9 mouse cellular contexts compared by ENCODE assay signal in genomic region chr4:45771619-45772018, GRCm38 (mm10). TPM values are rescaled to one million over a fixed set of nuclear protein-coding genes. Genes with fewer than 3 reads are reported as not detected.
DNase-seq lines count a peak whose midpoint lies in the region; ATAC-seq and TF ChIP-seq lines count a peak whose summit lies in the region.
"Had no signal": no experiment of that assay in that cellular context is flagged by ENCODE, and none has a peak within 500 bp of the region (broad histone marks: within the 10 kb centered on the region; RNA-seq: fewer than 3 reads in every experiment).

No protein-coding gene starts in this region.

- in situ Hi-C loops in ES-E14 (cut with MboI; ENCODE audit: low sequenced_read_pairs in 2 of 2, unreplicated experiment in 2 of 2) = no loop called here

- 6% methylated on average over 5 of the region's 5 CpGs for WGBS in midbrain, embryonic 11.5 days

- DNase-seq in cerebellum, adult 11 months = peak; percentile 29
- DNase-seq in ES-E14 (ENCODE audit: low read depth, low spot score) = peak; percentile 69
- DNase-seq in cerebellum, adult 8-10 months = peak; percentile 42
- DNase-seq in forelimb bud, embryonic 11.5 days (ENCODE audit: low read depth, low spot score) = peak; percentile 74
- DNase-seq in kidney, postnatal 25 days = peak; percentile 58 to 66
- DNase-seq in midbrain, embryonic 11.5 days (ENCODE audit: low spot score, missing footprints) = peak; percentile 98
- DNase-seq in telencephalon, adult 2 months (ENCODE audit: low read depth, low spot score) = peak; percentile 48

- no peak overlapping the region for H3K4me3 ChIP-seq in ES-E14 (ENCODE audit: insufficient read depth in 1 of 2, low read depth in 1 of 2, low read length in 2 of 2, poor library complexity in 1 of 2, severe bottlenecking in 1 of 2)
- H3K4me3 ChIP-seq in midbrain, embryonic 11.5 days (ENCODE audit: low read depth, low read length) = no peak overlapping the region

- H3K36me3 ChIP-seq in ES-E14 (ENCODE audit: control insufficient read depth, insufficient read depth, low read length, poor library complexity, severe bottlenecking) = no peaks in the 10 kb centered on the region
- no peaks in the 10 kb centered on the region for H3K36me3 ChIP-seq in midbrain, embryonic 11.5 days (ENCODE audit: control insufficient read depth, insufficient read depth, low read length)

- peaks cover 15 to 40% of the 10 kb centered on the region in 2 experiments; a peak in 3 of 4 replicates for H3K4me1 ChIP-seq in ES-E14 (ENCODE audit: control insufficient read depth in 2 of 2, insufficient read depth in 2 of 2, low read length in 2 of 2, poor library complexity in 1 of 2)
- peaks cover 18% of the 10 kb centered on the region for H3K4me1 ChIP-seq in midbrain, embryonic 11.5 days (ENCODE audit: control insufficient read depth, insufficient read depth, low read length)

- peak overlapping the region; percentile 81 for H3K27ac ChIP-seq in ES-E14 (ENCODE audit: insufficient read depth, low read depth, low read length, poor library complexity, severe bottlenecking)
- no peak overlapping the region for H3K27ac ChIP-seq in midbrain, embryonic 11.5 days (ENCODE audit: low read depth, low read length)

- H3K9ac ChIP-seq in ES-E14 (ENCODE audit: insufficient read depth, low read depth, low read length, poor library complexity, severe bottlenecking) = no peak overlapping the region
- H3K9ac ChIP-seq in midbrain, embryonic 11.5 days (ENCODE audit: low read length) = 0 out of 2 replicates have a peak overlapping the region, but pooled peaks have one; percentile 16

- H3K27me3 ChIP-seq in midbrain, embryonic 11.5 days (ENCODE audit: control insufficient read depth, insufficient read depth, low read length) = peaks cover 43% of the 10 kb centered on the region

- H3K4me2 ChIP-seq in midbrain, embryonic 11.5 days = no peak overlapping the region

- H3K9me3 ChIP-seq in ES-E14 (ENCODE audit: control insufficient read depth, insufficient read depth, low read depth, low read length) = no peaks in the 10 kb centered on the region
- H3K9me3 ChIP-seq in midbrain, embryonic 11.5 days (ENCODE audit: control insufficient read depth, low read length) = no peaks in the 10 kb centered on the region

- no peak for ATAC-seq in cerebellum, adult (ENCODE audit: insufficient number of reproducible peaks, low FRiP score, low TSS enrichment)
- ATAC-seq in midbrain, embryonic 11.5 days (ENCODE audit: low FRiP score) = peak; percentile 54; the same call in 1 of the 2 replicates

TF ChIP-seq in ES-E14, 5 proteins besides CTCF, POLR2A, EP300 and RAD21:
- TF ChIP-seq ZC3H11A (IDR thresholded peaks at IDR 0.05; ENCODE audit: borderline replicate concordance, low read depth, low read length) = no peak; the same call in 1 of the 2 replicates
- no peak for TF ChIP-seq HCFC1 (IDR thresholded peaks at IDR 0.05; ENCODE audit: borderline replicate concordance, insufficient read depth, low read length)
- TF ChIP-seq ZNF384 (IDR thresholded peaks at IDR 0.05; ENCODE audit: low read depth, low read length) = no peak
- no peak for TF ChIP-seq MAFK (IDR thresholded peaks at IDR 0.05; ENCODE audit: insufficient read depth, low read depth, low read length)
- no peak for TF ChIP-seq CHD2 (IDR thresholded peaks at IDR 0.05; ENCODE audit: low read depth, low read length)
TF ChIP-seq in ES-E14: peak in this region for 0.

RNA-seq across cellular contexts. Expression of gene Aldh1b1, which starts 27.2 kb away (rescaled TPM):
- total RNA-seq in ES-E14 (2012; rRNA removed) = 3.6 and 4.0 TPM in 2 replicates
- 3.1 TPM in 2 replicates for polyA plus RNA-seq in midbrain, embryonic 11.5 days (2014; fragmentation: Nextera tagmentation; extraction: Ambion mirVana)
- polyA plus RNA-seq: C2C12 had no signal

RNA-seq across cellular contexts. Expression of gene Igfbpl1, which starts 55.1 kb away (rescaled TPM):
- 4.1 and 6.8 TPM in 2 replicates for total RNA-seq in ES-E14 (2012; rRNA removed)
- 55.9 and 57.5 TPM in 2 replicates for polyA plus RNA-seq in midbrain, embryonic 11.5 days (2014; fragmentation: Nextera tagmentation; extraction: Ambion mirVana)
- polyA plus RNA-seq: C2C12 had no signal

Comparison
In these comparisons a context has a peak if more than half of its experiments do, and no peak if none do; other contexts are left out.
1. DNase-seq: peak in every context shown above with its lines; median percentile 98 in midbrain, embryonic 11.5 days; 74 in forelimb bud, embryonic 11.5 days; 69 in ES-E14; 62 in kidney, postnatal 25 days; 48 in telencephalon, adult 2 months; 42 in cerebellum, adult 8-10 months; 29 in cerebellum, adult 11 months.